Mouse (Mus musculus): Measurements from ENCODE around the gene Ptms.

GRCm38 (mm10) chr6:124915160-124915941 lies 4.6 kb downstream of the Ptms start:
- TF ChIP-seq CTCF (IDR thresholded peaks at IDR 0.05; ENCODE audit: low read depth, low read length) (no peak), POLR2A (IDR thresholded peaks at IDR 0.05; ENCODE audit: borderline replicate concordance, low read depth, low read length) (no peak)

Data from bone marrow macrophage, adult 2 months (primary cell).